Comparison of ENCODE assay signal across 8 mouse cellular contexts in the genomic region with DNA sequence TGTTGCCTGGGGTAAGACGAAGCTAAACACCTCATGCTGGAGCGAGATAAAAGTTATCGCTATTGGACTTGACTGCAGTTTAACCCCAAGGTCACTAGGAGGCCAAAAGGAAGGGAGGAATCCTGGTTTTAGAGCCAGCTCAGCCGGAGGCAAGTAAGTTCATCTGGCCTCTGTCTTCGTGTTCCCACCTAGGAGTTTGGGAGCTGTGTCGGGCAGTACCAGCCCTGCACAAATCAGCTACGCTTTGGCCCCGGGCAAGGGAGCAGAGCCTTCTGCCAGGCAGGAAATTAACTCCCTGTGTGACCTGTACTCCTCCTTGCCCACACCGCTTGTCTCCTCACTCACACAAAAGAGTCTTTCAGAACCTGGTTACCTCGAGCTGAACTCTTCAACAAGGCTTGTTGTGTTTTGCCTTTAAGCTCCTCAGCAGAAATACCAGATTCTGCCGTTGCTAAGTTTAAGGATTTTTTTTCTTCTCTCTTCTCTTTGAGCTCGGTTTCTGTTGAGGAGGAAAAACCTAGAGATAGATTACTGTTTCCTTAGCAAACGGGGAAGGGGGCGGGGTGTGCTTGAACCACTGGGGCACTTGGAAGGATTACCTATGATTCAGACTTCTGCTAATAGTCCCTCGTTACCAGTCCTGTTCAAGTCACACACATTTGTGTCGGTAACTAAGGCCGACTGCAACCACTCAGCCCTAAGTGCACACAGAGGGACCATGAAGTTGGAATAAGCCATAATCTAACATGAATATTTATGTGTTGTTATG. TPM values are rescaled to one million over a fixed set of nuclear protein-coding genes. Genes with fewer than 3 reads are reported as not detected.
DNase-seq lines count a peak whose midpoint lies in the region; ATAC-seq and TF ChIP-seq lines count a peak whose summit lies in the region.

Fam84b (minus strand) TSS at position 548 of the 769 bp plus-strand sequence.

- peaks cover 3% of the 10 kb centered on the region for H3K4me1 ChIP-seq in cerebellum, adult 2 months (ENCODE audit: control insufficient read depth, insufficient read depth, low read length)
- no peaks in the 10 kb centered on the region; the same call in 1 of the 2 replicates for H3K4me1 ChIP-seq in forebrain, embryonic 14.5 days (ENCODE audit: control insufficient read depth, insufficient read depth, low read length)
- peaks cover 7% of the 10 kb centered on the region for H3K4me1 ChIP-seq in intestine, embryonic 14.5 days (replicated peaks; ENCODE audit: control insufficient read depth, insufficient read depth, low read length)
- peaks cover 23% of the 10 kb centered on the region for H3K4me1 ChIP-seq in liver, embryonic 15.5 days (replicated peaks)

- H3K27ac ChIP-seq in cerebellum, adult 2 months (ENCODE audit: insufficient read depth, low read length): no peak within 1 kb of the TSS
- H3K27ac ChIP-seq in forebrain, embryonic 14.5 days (ENCODE audit: low read depth, low read length): no peak within 1 kb of the TSS
- peak within 1 kb of the TSS; percentile 18; the same call in 1 of the 2 replicates for H3K27ac ChIP-seq in intestine, embryonic 14.5 days (ENCODE audit: low read depth)
- 0 out of 2 replicates have a peak within 1 kb of the TSS, but pooled peaks have one; percentile 24 for H3K27ac ChIP-seq in liver, embryonic 15.5 days (replicated peaks)

- no peak for TF ChIP-seq POLR2A in cerebellum, adult 2 months (IDR thresholded peaks at IDR 0.05; ENCODE audit: borderline replicate concordance, insufficient read depth, low read length)

- H3K9me3 ChIP-seq in forebrain, embryonic 14.5 days (replicated peaks; ENCODE audit: control insufficient read depth, low read length): no peaks in the 10 kb centered on the region; the same call in 1 of the 2 replicates
- H3K9me3 ChIP-seq in intestine, embryonic 14.5 days (ENCODE audit: control insufficient read depth, low read length): no peaks in the 10 kb centered on the region
- no peaks in the 10 kb centered on the region for H3K9me3 ChIP-seq in liver, embryonic 15.5 days (replicated peaks)

- H3K27me3 ChIP-seq in cerebellum, adult 2 months (ENCODE audit: control insufficient read depth, insufficient read depth, low read length): no peaks in the 10 kb centered on the region; the same call in 1 of the 2 replicates
- H3K27me3 ChIP-seq in forebrain, embryonic 14.5 days (replicated peaks; ENCODE audit: control insufficient read depth, insufficient read depth, low read length): no peaks in the 10 kb centered on the region
- H3K27me3 ChIP-seq in intestine, embryonic 14.5 days (replicated peaks; ENCODE audit: control insufficient read depth, insufficient read depth, low read length): no peaks in the 10 kb centered on the region
- H3K27me3 ChIP-seq in liver, embryonic 15.5 days: no peaks in the 10 kb centered on the region

- no peak within 1 kb of the TSS for H3K9ac ChIP-seq in forebrain, embryonic 14.5 days (ENCODE audit: low read length)
- H3K9ac ChIP-seq in intestine, embryonic 14.5 days (ENCODE audit: low read length): no peak within 1 kb of the TSS
- H3K9ac ChIP-seq in liver, embryonic 15.5 days: no peak within 1 kb of the TSS

- 19% methylated on average over 17 of the region's 17 CpGs for WGBS in cerebellum, adult 2 months
- 23% methylated on average over 17 of the region's 17 CpGs for WGBS in forebrain, embryonic 14.5 days
- 22% methylated on average over 17 of the region's 17 CpGs for WGBS in intestine, embryonic 14.5 days
- WGBS in liver, embryonic 15.5 days (ENCODE audit: insufficient replicate concordance): 11% methylated on average over 17 of the region's 17 CpGs

- ATAC-seq in forebrain, embryonic 14.5 days: no peak
- ATAC-seq in intestine, embryonic 14.5 days (replicated peaks; ENCODE audit: low FRiP score, low TSS enrichment, low read depth): no peak; the same call in 1 of the 2 replicates
- peak; percentile 77 for ATAC-seq in liver, embryonic 15.5 days (ENCODE audit: insufficient read depth)

- H3K36me3 ChIP-seq in forebrain, embryonic 14.5 days (ENCODE audit: control insufficient read depth, insufficient read depth, low read length): no peaks in the 10 kb centered on the region
- H3K36me3 ChIP-seq in intestine, embryonic 14.5 days (ENCODE audit: control insufficient read depth, insufficient read depth, low read length): no peaks in the 10 kb centered on the region
- H3K36me3 ChIP-seq in liver, embryonic 15.5 days (replicated peaks): no peaks in the 10 kb centered on the region

- no peak for TF ChIP-seq CTCF in cerebellum, adult 2 months (IDR thresholded peaks at IDR 0.05; ENCODE audit: borderline replicate concordance, insufficient read depth, low read depth, low read length)

- no peak within 1 kb of the TSS for H3K4me2 ChIP-seq in forebrain, embryonic 14.5 days (ENCODE audit: low read length)
- no peak within 1 kb of the TSS; the same call in 1 of the 2 replicates for H3K4me2 ChIP-seq in intestine, embryonic 14.5 days (ENCODE audit: low read length)
- peak within 1 kb of the TSS; percentile 56 for H3K4me2 ChIP-seq in liver, embryonic 15.5 days

- DNase-seq in cerebellum, adult 2 months: peak; percentile 8 to 24
- no peak for DNase-seq in cerebellum, postnatal 36 days
- no peak for DNase-seq in adrenal gland, postnatal 4 days (ENCODE audit: low spot score in 2 of 2)
- peak; percentile 10 for DNase-seq in forebrain, embryonic 14.5 days (ENCODE audit: low spot score)
- DNase-seq in intestine, embryonic 14.5 days (ENCODE audit: low spot score): no peak
- peak; percentile 24 for DNase-seq in ovary, postnatal 14 days (ENCODE audit: low spot score)
- DNase-seq in thymus, adult 18-20 months: no peak

- no peak within 1 kb of the TSS for H3K4me3 ChIP-seq in cerebellum, adult 2 months (replicated peaks; ENCODE audit: insufficient read depth, low read depth, low read length)
- H3K4me3 ChIP-seq in forebrain, embryonic 14.5 days (ENCODE audit: low read depth, low read length): no peak within 1 kb of the TSS
- no peak within 1 kb of the TSS for H3K4me3 ChIP-seq in intestine, embryonic 14.5 days (ENCODE audit: low read depth, low read length)
- H3K4me3 ChIP-seq in liver, embryonic 15.5 days (replicated peaks): 0 out of 2 replicates have a peak within 1 kb of the TSS, but pooled peaks have one; percentile 5

RNA-seq across cellular contexts. Expression of gene Fam84b, which starts in this region (rescaled TPM):
- polyA plus RNA-seq in cerebellum, adult 2 months (2012; rRNA removed): 3.1 and 3.3 TPM in 2 replicates
- 10 to 100 TPM; 22.6 to 24.1 TPM for total RNA-seq in adrenal gland, postnatal 4 days (2021)
- 11.8 and 14.4 TPM in 2 replicates for polyA plus RNA-seq in forebrain, embryonic 14.5 days (2014; fragmentation: Nextera tagmentation; extraction: Ambion mirVana)
- polyA plus RNA-seq in intestine, embryonic 14.5 days (2014; fragmentation: Nextera tagmentation; extraction: Ambion mirVana): 24.6 and 26.2 TPM in 2 replicates
- polyA plus RNA-seq in liver, embryonic 15.5 days (2015; fragmentation: Nextera tagmentation; extraction: Ambion mirVana): 2.6 TPM in 2 replicates

Comparison
In these comparisons a context has a peak if more than half of its experiments do, and no peak if none do; other contexts are left out.
1. DNase-seq: peak in cerebellum, adult 2 months (2 of 2), forebrain, embryonic 14.5 days (single experiment) and ovary, postnatal 14 days (single experiment); none in cerebellum, postnatal 36 days (0 of 2), adrenal gland, postnatal 4 days (0 of 2), intestine, embryonic 14.5 days (single experiment) and thymus, adult 18-20 months (0 of 2).
2. H3K27ac ChIP-seq: peak in intestine, embryonic 14.5 days (single experiment) and liver, embryonic 15.5 days (single experiment); none in cerebellum, adult 2 months (single experiment) and forebrain, embryonic 14.5 days (single experiment).